Mouse (Mus musculus): ENCODE measurements around the gene Jam3. TPM values are rescaled to one million over a fixed set of nuclear protein-coding genes. Genes with fewer than 3 reads are reported as not detected.

Gene Jam3
- polyA plus RNA-seq, 1 experiment: 6.4 TPM

DNA sequence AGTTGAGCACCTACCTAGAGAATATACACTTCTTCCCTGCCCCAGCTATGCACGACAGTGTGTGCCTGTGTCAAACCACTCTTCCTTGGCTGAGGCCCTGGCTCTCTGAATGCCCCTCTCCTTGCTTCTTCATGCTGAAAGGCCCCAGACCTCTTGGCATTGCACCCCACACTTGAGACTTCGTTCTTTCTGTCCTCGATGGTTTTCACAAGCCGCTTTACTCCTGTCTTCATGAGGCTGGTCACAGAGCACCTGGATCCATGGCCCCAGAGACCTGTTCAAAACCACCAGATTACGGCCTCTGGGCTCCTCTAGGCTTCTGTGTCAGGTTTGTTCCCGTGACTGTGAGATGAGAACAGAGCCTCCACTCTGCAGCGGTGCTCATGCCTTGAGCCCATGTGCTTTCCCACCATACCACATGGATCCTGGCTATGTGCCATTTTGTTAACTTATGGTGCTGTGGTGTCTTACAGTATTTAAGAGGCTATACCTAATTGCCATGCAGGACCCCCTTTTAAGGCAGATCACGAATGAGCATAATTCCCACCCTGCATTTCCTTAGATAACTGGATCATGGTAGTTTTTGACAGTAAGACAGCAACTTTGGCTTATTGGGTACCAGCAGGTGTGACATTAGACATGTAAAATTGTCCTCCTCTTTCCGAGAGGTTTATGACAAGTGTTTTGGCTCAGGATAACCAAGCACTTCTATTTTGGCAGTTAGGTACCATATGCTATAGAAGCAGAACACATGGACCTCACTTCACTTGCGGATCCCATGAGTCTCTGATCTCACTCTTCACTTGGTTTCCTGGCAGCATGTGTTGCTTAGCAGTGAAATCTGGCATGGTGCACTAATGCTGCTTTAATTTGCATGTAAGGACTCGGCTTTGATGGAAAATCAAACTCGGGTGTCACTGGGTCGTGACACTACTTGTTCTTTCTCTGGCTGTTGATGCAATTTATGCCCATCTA, 64.1 kb downstream of the Jam3 start:
- no peak for DNase-seq (ENCODE audit: low read depth in 1 of 2, low spot score in 2 of 2)
- Histone ChIP-seq H3K4me1 (ENCODE audit: control insufficient read depth, insufficient read depth, insufficient read length) (no peaks in the 10 kb centered on the region), H3K4me3 (ENCODE audit: extremely low read depth, insufficient read depth, insufficient read length) (no peak overlapping the region), H3K27me3 (ENCODE audit: control insufficient read depth, insufficient read depth, low read length) (no peaks in the 10 kb centered on the region), H3K27ac (ENCODE audit: insufficient read depth, low read length) (no peak overlapping the region), H3K36me3 (ENCODE audit: control insufficient read depth, insufficient read depth, low read length) (peaks cover 39% of the 10 kb centered on the region)
- 95% methylated on average over 13 of the region's 13 CpGs for WGBS
- TF ChIP-seq POLR2A (IDR thresholded peaks at IDR 0.05; ENCODE audit: low read depth, low read length) (no peak), CTCF (IDR thresholded peaks at IDR 0.05; ENCODE audit: extremely low read depth, insufficient read depth, insufficient read length, insufficient replicate concordance) (no peak)

DNA sequence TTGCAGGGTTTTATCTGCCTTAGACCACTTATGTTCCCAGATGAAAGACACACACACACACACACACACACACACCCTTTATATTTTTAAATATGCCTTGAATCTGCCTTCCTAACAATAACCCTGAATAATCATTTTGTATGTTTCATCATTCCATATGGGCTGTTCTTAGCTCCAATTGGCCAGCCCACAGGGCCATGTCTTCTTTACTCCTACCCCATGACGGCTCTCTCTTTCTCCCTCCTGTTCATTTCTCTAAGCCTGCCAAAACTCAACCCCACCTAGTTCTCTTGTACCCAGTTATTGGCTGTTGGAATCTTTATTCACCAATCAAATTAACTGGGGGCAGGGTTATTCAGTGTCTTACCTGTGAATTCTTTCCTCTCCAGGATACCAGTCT, 65.1 kb downstream of the Jam3 start:
- 93% methylated on average over 1 of the region's 1 CpGs for WGBS
- Histone ChIP-seq H3K27me3 (ENCODE audit: control insufficient read depth, insufficient read depth, low read length) (no peaks in the 10 kb centered on the region), H3K4me3 (ENCODE audit: extremely low read depth, insufficient read depth, insufficient read length) (no peak overlapping the region), H3K27ac (ENCODE audit: insufficient read depth, low read length) (no peak overlapping the region), H3K36me3 (ENCODE audit: control insufficient read depth, insufficient read depth, low read length) (peaks cover 43% of the 10 kb centered on the region), H3K4me1 (ENCODE audit: control insufficient read depth, insufficient read depth, insufficient read length) (no peaks in the 10 kb centered on the region)
- no peak for TF ChIP-seq CTCF (IDR thresholded peaks at IDR 0.05; ENCODE audit: extremely low read depth, insufficient read depth, insufficient read length, insufficient replicate concordance)
- no peak for TF ChIP-seq POLR2A (IDR thresholded peaks at IDR 0.05; ENCODE audit: low read depth, low read length)
- DNase-seq (ENCODE audit: low read depth in 1 of 2, low spot score in 2 of 2): no peak

DNA sequence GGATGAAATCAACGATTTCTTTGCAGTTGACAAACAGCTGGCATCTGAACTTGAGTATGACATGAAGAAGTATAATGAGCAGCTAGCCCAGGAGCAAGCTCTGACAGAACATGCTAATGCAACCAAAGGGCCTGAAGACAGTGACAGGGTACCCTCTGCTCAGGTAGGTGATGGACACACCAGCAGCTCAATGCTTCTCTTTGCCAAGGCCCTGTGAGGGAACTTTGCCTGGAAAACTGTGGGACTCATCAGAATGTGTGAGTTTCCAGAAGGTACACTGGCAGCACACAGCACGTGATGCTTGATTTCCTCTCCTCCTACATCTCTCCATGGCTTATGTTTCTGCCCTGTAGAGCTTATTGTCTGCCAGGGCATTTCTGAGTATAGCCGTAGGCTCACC, 67.8 kb downstream of the Jam3 start:
- Histone ChIP-seq H3K27ac (ENCODE audit: insufficient read depth, low read length) (no peak overlapping the region), H3K4me1 (ENCODE audit: control insufficient read depth, insufficient read depth, insufficient read length) (no peaks in the 10 kb centered on the region), H3K4me3 (ENCODE audit: extremely low read depth, insufficient read depth, insufficient read length) (no peak overlapping the region), H3K27me3 (ENCODE audit: control insufficient read depth, insufficient read depth, low read length) (no peaks in the 10 kb centered on the region), H3K36me3 (ENCODE audit: control insufficient read depth, insufficient read depth, low read length) (peaks cover 38% of the 10 kb centered on the region)
- 91% methylated on average over 3 of the region's 3 CpGs for WGBS
- DNase-seq (ENCODE audit: low read depth in 1 of 2, low spot score in 2 of 2): no peak
- TF ChIP-seq POLR2A (IDR thresholded peaks at IDR 0.05; ENCODE audit: low read depth, low read length) (no peak), CTCF (IDR thresholded peaks at IDR 0.05; ENCODE audit: extremely low read depth, insufficient read depth, insufficient read length, insufficient replicate concordance) (no peak)

DNA sequence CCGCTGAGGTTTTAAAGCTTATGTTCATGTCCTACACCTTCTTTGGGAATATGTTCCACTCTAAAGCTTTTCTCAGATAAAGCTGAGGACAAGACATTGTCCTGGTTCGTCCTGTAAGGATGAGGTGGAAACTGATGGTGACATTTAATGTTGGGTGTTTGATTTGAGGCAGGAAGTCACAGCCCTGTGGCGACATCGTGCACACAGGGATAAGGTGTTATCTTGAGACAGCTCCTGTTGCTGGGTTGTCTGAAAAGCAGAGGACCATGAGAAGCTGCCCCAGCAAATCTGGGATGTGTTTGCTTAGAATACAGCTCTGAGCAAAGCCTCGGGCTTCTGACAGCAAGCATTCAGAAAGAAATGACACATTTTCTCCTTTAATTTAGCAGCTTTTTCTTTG, 69.0 kb downstream of the Jam3 start:
- no peaks in the 10 kb centered on the region for H3K27me3 ChIP-seq (ENCODE audit: control insufficient read depth, insufficient read depth, low read length)
- TF ChIP-seq POLR2A (IDR thresholded peaks at IDR 0.05; ENCODE audit: low read depth, low read length) (no peak), CTCF (IDR thresholded peaks at IDR 0.05; ENCODE audit: extremely low read depth, insufficient read depth, insufficient read length, insufficient replicate concordance) (no peak)
- H3K27ac ChIP-seq (ENCODE audit: insufficient read depth, low read length): no peak overlapping the region
- WGBS: 88% methylated on average over 5 of the region's 5 CpGs
- H3K36me3 ChIP-seq (ENCODE audit: control insufficient read depth, insufficient read depth, low read length): peaks cover 41% of the 10 kb centered on the region
- H3K4me1 ChIP-seq (ENCODE audit: control insufficient read depth, insufficient read depth, insufficient read length): no peaks in the 10 kb centered on the region
- no peak for DNase-seq (ENCODE audit: low read depth in 1 of 2, low spot score in 2 of 2)
- H3K4me3 ChIP-seq (ENCODE audit: extremely low read depth, insufficient read depth, insufficient read length): no peak overlapping the region

DNA sequence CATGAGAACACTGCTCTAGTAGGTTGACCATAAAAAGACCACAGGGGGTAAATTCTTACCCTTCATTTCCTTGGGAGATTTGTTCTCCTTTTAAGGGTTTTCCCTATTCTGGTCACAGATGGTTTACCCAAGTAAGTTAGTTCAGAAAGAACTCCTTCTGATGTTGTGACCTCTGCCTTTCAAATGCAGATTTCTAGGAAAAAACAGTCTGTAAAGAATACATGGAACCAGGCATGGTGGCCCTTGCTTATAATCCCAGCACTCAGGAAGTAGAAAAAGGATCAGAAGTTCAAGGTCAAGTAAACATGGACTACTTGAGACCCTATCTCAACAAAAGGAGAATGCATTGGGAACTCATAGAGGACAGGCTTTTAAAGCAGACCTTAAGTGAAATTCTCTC, 79.4 kb downstream of the Jam3 start:
- H3K4me1 ChIP-seq (ENCODE audit: control insufficient read depth, insufficient read depth, insufficient read length): no peaks in the 10 kb centered on the region
- H3K36me3 ChIP-seq (ENCODE audit: control insufficient read depth, insufficient read depth, low read length): peaks cover 15% of the 10 kb centered on the region
- H3K27me3 ChIP-seq (ENCODE audit: control insufficient read depth, insufficient read depth, low read length): no peaks in the 10 kb centered on the region
- no peak overlapping the region for H3K4me3 ChIP-seq (ENCODE audit: extremely low read depth, insufficient read depth, insufficient read length)
- no peak for DNase-seq (ENCODE audit: low read depth in 1 of 2, low spot score in 2 of 2)
- H3K27ac ChIP-seq (ENCODE audit: insufficient read depth, low read length): no peak overlapping the region
- TF ChIP-seq CTCF (IDR thresholded peaks at IDR 0.05; ENCODE audit: extremely low read depth, insufficient read depth, insufficient read length, insufficient replicate concordance): no peak
- TF ChIP-seq POLR2A (IDR thresholded peaks at IDR 0.05; ENCODE audit: low read depth, low read length): no peak

DNA sequence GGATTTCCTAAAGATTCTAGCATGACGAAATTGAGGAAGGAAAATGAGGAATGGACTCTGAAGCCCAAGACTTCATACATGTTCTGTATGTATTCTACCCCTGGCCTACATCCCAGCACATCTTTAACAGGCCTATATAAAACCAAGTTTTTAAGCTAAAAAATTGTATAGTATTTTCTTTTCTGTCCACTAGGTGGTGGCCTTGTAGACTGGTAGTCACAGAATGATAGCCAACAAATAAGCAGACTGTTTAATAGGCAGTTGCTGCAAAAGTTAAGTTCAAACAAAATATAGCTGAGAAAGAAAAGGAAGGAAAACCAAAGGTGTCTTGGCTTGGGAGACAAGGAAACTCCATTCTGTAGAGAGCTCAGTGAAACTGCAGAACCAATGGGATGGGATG, 80.5 kb downstream of the Jam3 start:
- H3K4me1 ChIP-seq (ENCODE audit: control insufficient read depth, insufficient read depth, insufficient read length): no peaks in the 10 kb centered on the region
- TF ChIP-seq POLR2A (IDR thresholded peaks at IDR 0.05; ENCODE audit: low read depth, low read length) (no peak), CTCF (IDR thresholded peaks at IDR 0.05; ENCODE audit: extremely low read depth, insufficient read depth, insufficient read length, insufficient replicate concordance) (no peak)
- WGBS: 75% methylated on average over 1 of the region's 1 CpGs
- no peak for DNase-seq (ENCODE audit: low read depth in 1 of 2, low spot score in 2 of 2)
- H3K27me3 ChIP-seq (ENCODE audit: control insufficient read depth, insufficient read depth, low read length): no peaks in the 10 kb centered on the region
- H3K36me3 ChIP-seq (ENCODE audit: control insufficient read depth, insufficient read depth, low read length): peaks cover 25% of the 10 kb centered on the region
- no peak overlapping the region for H3K27ac ChIP-seq (ENCODE audit: insufficient read depth, low read length)
- H3K4me3 ChIP-seq (ENCODE audit: extremely low read depth, insufficient read depth, insufficient read length): no peak overlapping the region

DNA sequence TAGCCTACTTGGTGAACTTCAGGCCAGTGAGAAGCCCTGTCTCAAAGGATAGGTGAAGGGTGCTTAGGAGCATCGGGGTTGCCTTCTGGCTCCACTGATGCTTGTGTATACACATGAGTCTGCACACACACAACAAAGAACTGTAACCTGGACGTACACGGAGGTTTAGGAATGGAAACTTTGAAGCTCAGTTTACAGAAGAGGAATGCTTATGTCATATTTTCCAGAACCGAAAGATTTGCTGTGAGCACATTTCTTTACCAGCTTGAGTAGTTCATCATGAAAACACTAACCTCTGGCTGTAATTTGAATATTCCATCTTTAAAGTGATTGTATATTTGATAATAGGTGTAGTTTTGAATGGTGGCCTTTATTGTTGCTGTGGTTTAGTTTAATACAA, 84.3 kb downstream of the Jam3 start:
- Histone ChIP-seq H3K27me3 (ENCODE audit: control insufficient read depth, insufficient read depth, low read length) (no peaks in the 10 kb centered on the region), H3K36me3 (ENCODE audit: control insufficient read depth, insufficient read depth, low read length) (peaks cover 33% of the 10 kb centered on the region), H3K27ac (ENCODE audit: insufficient read depth, low read length) (no peak overlapping the region), H3K4me1 (ENCODE audit: control insufficient read depth, insufficient read depth, insufficient read length) (no peaks in the 10 kb centered on the region), H3K4me3 (ENCODE audit: extremely low read depth, insufficient read depth, insufficient read length) (no peak overlapping the region)
- WGBS: 93% methylated on average over 4 of the region's 4 CpGs
- TF ChIP-seq POLR2A (IDR thresholded peaks at IDR 0.05; ENCODE audit: low read depth, low read length): no peak
- no peak for TF ChIP-seq CTCF (IDR thresholded peaks at IDR 0.05; ENCODE audit: extremely low read depth, insufficient read depth, insufficient read length, insufficient replicate concordance)
- no peak for DNase-seq (ENCODE audit: low read depth in 1 of 2, low spot score in 2 of 2)
